Mouse (Mus musculus) brain, embryonic 18.5 days (tissue): ENCODE results near the gene Mptx1.
"Not testable (repeated sequence)": the region's sequence is repeated elsewhere in the genome, so short reads cannot be mapped to it uniquely, and the experiment has no call there.

Source experiments
- DNase-seq: peaks from one replicate; pipeline ENCODE4 v3.0.0-alpha.2; 2012; ENCODE audit warnings: low read depth, low spot score

Mptx1 gene

GRCm38 (mm10) chr1:174330218-174330617 is at the start of gene Mptx1:
Gene Mptx1 (plus strand): TSS chr1:174330518.
- no peak for DNase-seq

- no peak for DNase-seq
Observed at GRCm38 (mm10) chr1:174303162-174303561, 27.2 kb upstream of the Mptx1 start.

GRCm38 (mm10) chr1:174317308-174317707 is 13.0 kb upstream of the Mptx1 start:
- DNase-seq: no peak

- not testable (repeated sequence) for DNase-seq
Observed at GRCm38 (mm10) chr1:174353636-174354035, 23.3 kb downstream of the Mptx1 start.

GRCm38 (mm10) chr1:174354640-174355039 is 24.3 kb downstream of the Mptx1 start:
- DNase-seq: no peak

- no peak for DNase-seq
Observed at GRCm38 (mm10) chr1:174364882-174365451, 34.6 kb downstream of the Mptx1 start, which contains the start of gene Olfr417. Gene Olfr417 (plus strand): TSS chr1:174365122.

GRCm38 (mm10) chr1:174373799-174374198 is 43.5 kb downstream of the Mptx1 start:
- DNase-seq: no peak
